ENCODE assay signal across 18 mouse cellular contexts in genomic region chr8:124572430-124572775, GRCm38 (mm10). TPM values are rescaled to one million over a fixed set of nuclear protein-coding genes. Genes with fewer than 3 reads are reported as not detected.
DNase-seq lines count a peak whose midpoint lies in the region; ATAC-seq and TF ChIP-seq lines count a peak whose summit lies in the region.
"Had no signal": no experiment of that assay in that cellular context is flagged by ENCODE, and none has a peak within 500 bp of the region (broad histone marks: within the 10 kb centered on the region; RNA-seq: fewer than 3 reads in every experiment).

No protein-coding gene starts in this region.

- ATAC-seq in liver, embryonic 11.5 days (replicated peaks; ENCODE audit: low FRiP score) = no peak
- no peak for ATAC-seq in liver, postnatal 0 days
- ATAC-seq: CD4-positive, CD25-positive, alpha-beta regulatory T cell, adult 4 months; hindbrain, postnatal 0 days; midbrain, embryonic 13.5 days had no signal

- peak overlapping the region; percentile 48 for H3K27ac ChIP-seq in liver, adult 2 months (replicated peaks; ENCODE audit: insufficient read depth, low read depth, low read length)
- H3K27ac ChIP-seq in liver, embryonic 11.5 days (ENCODE audit: low read depth, low read length) = no peak overlapping the region
- H3K27ac ChIP-seq in embryonic facial prominence, embryonic 10.5 days (replicated peaks) = peak overlapping the region; percentile 53; the same call in 1 of the 2 replicates
- peak overlapping the region; percentile 87; the same call in 1 of the 2 replicates for H3K27ac ChIP-seq in liver, postnatal 0 days (ENCODE audit: low read depth)
- H3K27ac ChIP-seq: forebrain, embryonic 12.5 days; liver, embryonic 14.5 days; midbrain, embryonic 13.5 days had no signal

- TF ChIP-seq EP300 in liver, postnatal 0 days (IDR thresholded peaks at IDR 0.05; ENCODE audit: low read depth) = no peak

- H3K4me2 ChIP-seq in liver, embryonic 11.5 days = no peak overlapping the region
- H3K4me2 ChIP-seq in liver, postnatal 0 days (ENCODE audit: low read depth, low read length) = no peak overlapping the region
- H3K4me2 ChIP-seq: forebrain, embryonic 12.5 days; kidney, embryonic 15.5 days; midbrain, embryonic 13.5 days had no signal

- H3K4me3 ChIP-seq in liver, adult 2 months (ENCODE audit: insufficient read depth, low read depth, low read length) = no peak overlapping the region
- no peak overlapping the region for H3K4me3 ChIP-seq in liver, embryonic 11.5 days (ENCODE audit: low read depth, low read length)
- H3K4me3 ChIP-seq in embryonic facial prominence, embryonic 10.5 days = no peak overlapping the region
- H3K4me3 ChIP-seq in liver, postnatal 0 days (ENCODE audit: low read depth, low read length) = no peak overlapping the region
- H3K4me3 ChIP-seq: forebrain, embryonic 12.5 days; kidney, embryonic 15.5 days; midbrain, embryonic 13.5 days had no signal

- no peaks in the 10 kb centered on the region for H3K79me2 ChIP-seq in liver, adult 2 months (ENCODE audit: control insufficient read depth, insufficient read depth, low read length)

- peaks cover 20% of the 10 kb centered on the region for H3K4me1 ChIP-seq in liver, adult 2 months (ENCODE audit: control insufficient read depth, insufficient read depth, low read length)
- H3K4me1 ChIP-seq in liver, embryonic 11.5 days (replicated peaks; ENCODE audit: control insufficient read depth, insufficient read depth, low read length) = 0 out of 2 replicates have a peak, but pooled peaks cover 2% of the 10 kb centered on the region
- H3K4me1 ChIP-seq in embryonic facial prominence, embryonic 10.5 days = peaks cover 31% of the 10 kb centered on the region
- peaks cover 8% of the 10 kb centered on the region; the same call in 1 of the 2 replicates for H3K4me1 ChIP-seq in liver, postnatal 0 days (ENCODE audit: insufficient read depth)
- H3K4me1 ChIP-seq: midbrain, embryonic 13.5 days had no signal

- TF ChIP-seq POLR2A in liver, adult 2 months (IDR thresholded peaks at IDR 0.05; ENCODE audit: extremely low read depth, insufficient read depth, low read length) = no peak

- H3K9ac ChIP-seq in liver, adult 2 months (ENCODE audit: low read depth, low read length) = peak overlapping the region; percentile 12; the same call in 1 of the 2 replicates
- H3K9ac ChIP-seq in liver, embryonic 11.5 days (ENCODE audit: low read depth, low read length) = no peak overlapping the region
- no peak overlapping the region for H3K9ac ChIP-seq in liver, postnatal 0 days (replicated peaks)
- H3K9ac ChIP-seq: forebrain, embryonic 12.5 days; kidney, embryonic 15.5 days; liver, embryonic 14.5 days; midbrain, embryonic 13.5 days had no signal

- no peaks in the 10 kb centered on the region for H3K27me3 ChIP-seq in liver, adult 2 months (ENCODE audit: control insufficient read depth, insufficient read depth, low read length)
- H3K27me3 ChIP-seq in liver, embryonic 11.5 days (replicated peaks; ENCODE audit: control insufficient read depth, insufficient read depth, low read length) = no peaks in the 10 kb centered on the region
- no peaks in the 10 kb centered on the region for H3K27me3 ChIP-seq in embryonic facial prominence, embryonic 10.5 days (replicated peaks; ENCODE audit: low read depth, poor library complexity, severe bottlenecking)
- H3K27me3 ChIP-seq in liver, postnatal 0 days (ENCODE audit: insufficient read depth, low read length) = no peaks in the 10 kb centered on the region
- H3K27me3 ChIP-seq: forebrain, embryonic 12.5 days; kidney, embryonic 15.5 days; midbrain, embryonic 13.5 days had no signal

- no peaks in the 10 kb centered on the region for H3K36me3 ChIP-seq in liver, adult 2 months (ENCODE audit: control insufficient read depth, insufficient read depth, low read length)
- H3K36me3 ChIP-seq in liver, embryonic 11.5 days (ENCODE audit: control insufficient read depth, insufficient read depth, low read length) = no peaks in the 10 kb centered on the region
- H3K36me3 ChIP-seq in embryonic facial prominence, embryonic 10.5 days (replicated peaks) = no peaks in the 10 kb centered on the region
- no peaks in the 10 kb centered on the region for H3K36me3 ChIP-seq in liver, postnatal 0 days (replicated peaks; ENCODE audit: insufficient read depth, low read length)
- H3K36me3 ChIP-seq: forebrain, embryonic 12.5 days; G1E; kidney, embryonic 15.5 days; midbrain, embryonic 13.5 days had no signal

- no peak for DNase-seq in liver, adult 2 months (ENCODE audit: extremely low read depth, low read depth, low spot score)
- no peak for DNase-seq in liver, embryonic 11.5 days (ENCODE audit: low spot score)
- peak; percentile 29 for DNase-seq in NIH3T3 (ENCODE audit: low read depth)
- no peak for DNase-seq in embryonic facial prominence, embryonic 10.5 days (ENCODE audit: low spot score)
- no peak for DNase-seq in liver, postnatal 0 days
- DNase-seq in layer of hippocampus, adult 8-10 months (ENCODE audit: low spot score in 2 of 2) = no peak
- no peak for DNase-seq in urinary bladder, adult 18-20 months (ENCODE audit: low spot score in 2 of 2)
- DNase-seq: gastrocnemius, postnatal 10 days; layer of hippocampus, postnatal 36 days had no signal

- H3K9me3 ChIP-seq in liver, embryonic 11.5 days (ENCODE audit: control insufficient read depth, low read length) = no peaks in the 10 kb centered on the region
- no peaks in the 10 kb centered on the region for H3K9me3 ChIP-seq in embryonic facial prominence, embryonic 10.5 days
- no peaks in the 10 kb centered on the region for H3K9me3 ChIP-seq in liver, postnatal 0 days (ENCODE audit: low read length)
- H3K9me3 ChIP-seq: forebrain, embryonic 12.5 days; G1E; kidney, embryonic 15.5 days; midbrain, embryonic 13.5 days had no signal

- TF ChIP-seq CTCF in liver, adult 2 months (IDR thresholded peaks at IDR 0.05; ENCODE audit: low read depth, low read length) = no peak
- TF ChIP-seq CTCF in liver, postnatal 0 days (IDR thresholded peaks at IDR 0.05; ENCODE audit: low read depth) = no peak

RNA-seq across cellular contexts. Expression of gene Agt, which starts 2.9 kb away (rescaled TPM):
- total RNA-seq in liver, adult 2 months (2014; rRNA removed) = 419 and 551 TPM in 2 replicates
- polyA plus RNA-seq in liver, adult 2 months (2012; rRNA removed) = 1,418 and 1,707 TPM in 2 replicates
- 14.5 and 15.2 TPM in 2 replicates for polyA plus RNA-seq in liver, embryonic 11.5 days (2014; fragmentation: Nextera tagmentation; extraction: Ambion mirVana)
- polyA plus RNA-seq in embryonic facial prominence, embryonic 10.5 days (2016; fragmentation: Nextera tagmentation; extraction: Ambion mirVana) = 0.15 TPM in 1 of 2 replicates, not detected in the other
- polyA plus RNA-seq in liver, postnatal 0 days (2015; fragmentation: Nextera tagmentation; extraction: Ambion mirVana) = 782 and 883 TPM in 2 replicates
- total RNA-seq in layer of hippocampus, adult 8-10 months (2022) = 10 to 100 TPM; 22.3 to 34.0 (median 30.1) TPM
- total RNA-seq: G1E; hematopoietic stem cell, adult 5-6 weeks had no signal
- polyA plus RNA-seq: CD4-positive, CD25-positive, alpha-beta regulatory T cell, adult 4 months; forebrain, embryonic 12.5 days; G1E; midbrain, embryonic 13.5 days had no signal

RNA-seq across cellular contexts. Expression of gene Capn9, which starts 3.5 kb away (rescaled TPM):
- total RNA-seq in liver, adult 2 months (2014; rRNA removed) = not detected in 2 replicates
- polyA plus RNA-seq in liver, adult 2 months (2012; rRNA removed) = not detected in 2 replicates
- polyA plus RNA-seq in liver, embryonic 11.5 days (2014; fragmentation: Nextera tagmentation; extraction: Ambion mirVana) = not detected in 2 replicates
- not detected in 2 replicates for polyA plus RNA-seq in embryonic facial prominence, embryonic 10.5 days (2016; fragmentation: Nextera tagmentation; extraction: Ambion mirVana)
- polyA plus RNA-seq in liver, postnatal 0 days (2015; fragmentation: Nextera tagmentation; extraction: Ambion mirVana) = 0.26 TPM in 1 of 2 replicates, not detected in the other
- total RNA-seq in layer of hippocampus, adult 8-10 months (2022) = under 1 TPM in 2 of 4 experiments, not detected in 2; 0.12 to 0.14 TPM
- total RNA-seq: G1E; gastrocnemius, postnatal 10 days; heart, adult 8-10 months; hematopoietic stem cell, adult 5-6 weeks; hindbrain, postnatal 0 days had no signal
- polyA plus RNA-seq: CD4-positive, CD25-positive, alpha-beta regulatory T cell, adult 4 months; G1E; liver, embryonic 14.5 days had no signal

RNA-seq across cellular contexts. Expression of gene Cog2, which starts 51.8 kb away (rescaled TPM):
- total RNA-seq in liver, adult 2 months (2014; rRNA removed) = 16.6 and 17.9 TPM in 2 replicates
- polyA plus RNA-seq in liver, adult 2 months (2012; rRNA removed) = 11.9 and 12.6 TPM in 2 replicates
- polyA plus RNA-seq in liver, embryonic 11.5 days (2014; fragmentation: Nextera tagmentation; extraction: Ambion mirVana) = 29.5 and 34.0 TPM in 2 replicates
- polyA plus RNA-seq in embryonic facial prominence, embryonic 10.5 days (2016; fragmentation: Nextera tagmentation; extraction: Ambion mirVana) = 41.8 and 41.9 TPM in 2 replicates
- polyA plus RNA-seq in liver, postnatal 0 days (2015; fragmentation: Nextera tagmentation; extraction: Ambion mirVana) = 9.7 and 12.1 TPM in 2 replicates
- 10 to 100 TPM; 42.8 to 48.9 (median 47.1) TPM for total RNA-seq in layer of hippocampus, adult 8-10 months (2022)

Comparison
In these comparisons a context has a peak if more than half of its experiments do, and no peak if none do; other contexts are left out.
1. RNA of gene Agt, which starts 2.9 kb away (polyA plus RNA-seq): 1,418 to 1,707 TPM in liver, adult 2 months and 782 to 883 TPM in liver, postnatal 0 days; 14.5 to 15.2 TPM in liver, embryonic 11.5 days and 0.15 TPM in embryonic facial prominence, embryonic 10.5 days; every median in the first group is over 10 times any median in the second.